Mouse (Mus musculus): Measurements from ENCODE around the gene Copz1.
"Not testable (repeated sequence)": the region's sequence is repeated elsewhere in the genome, so short reads cannot be mapped to it uniquely, and the experiment has no call there.

The Copz1 gene

DNA sequence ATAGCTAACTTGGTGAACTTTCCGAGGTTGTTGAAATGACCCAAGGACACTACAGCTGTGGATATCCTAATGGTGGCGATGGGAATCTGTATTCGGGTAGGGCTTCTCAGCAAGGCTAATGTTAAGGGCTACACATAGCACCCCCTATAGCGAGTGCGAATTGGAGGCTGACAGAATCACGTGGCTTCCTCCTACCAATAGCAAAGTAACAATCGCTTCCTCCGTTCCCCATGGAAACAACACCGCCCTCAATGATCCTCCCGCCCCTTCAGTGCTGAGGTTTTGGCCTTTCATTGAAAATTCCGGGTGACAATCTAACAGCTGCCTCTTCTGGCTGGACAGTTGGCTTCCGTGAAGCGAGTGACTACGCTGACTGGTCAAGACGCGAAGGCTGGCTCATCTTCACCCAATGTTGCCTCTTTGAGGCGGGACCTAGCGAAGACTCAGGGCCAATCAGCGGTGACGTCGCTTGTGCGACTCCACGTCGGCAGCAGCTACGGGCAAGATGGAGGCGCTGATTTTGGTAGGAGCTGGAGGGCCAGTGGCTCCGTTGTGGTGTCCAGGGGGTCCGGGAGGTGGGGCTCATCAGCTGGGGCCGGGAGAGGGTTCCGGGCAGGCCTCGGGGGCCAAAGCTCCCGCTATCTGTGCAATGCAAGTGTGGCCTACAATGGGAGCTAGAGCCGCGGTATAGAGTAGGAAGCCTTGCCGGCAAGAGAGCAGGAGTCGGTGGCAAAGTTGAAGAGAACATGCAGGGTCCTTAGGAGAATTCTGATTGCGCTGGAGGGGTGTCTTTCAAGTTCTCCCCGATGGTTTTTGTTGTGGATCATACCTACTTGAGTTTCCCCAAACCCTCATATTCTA is at the start of gene Copz1:
Gene Copz1 (plus strand): TSS at position 296 of the 861 bp plus-strand sequence.
- peak; percentile 92 to 94 for DNase-seq (ENCODE audit: low spot score in 2 of 2)

- DNase-seq (ENCODE audit: low spot score in 2 of 2) = no peak
Observed at GRCm38 (mm10) chr15:103224161-103224560, 48.4 kb upstream of the Copz1 start.

DNA sequence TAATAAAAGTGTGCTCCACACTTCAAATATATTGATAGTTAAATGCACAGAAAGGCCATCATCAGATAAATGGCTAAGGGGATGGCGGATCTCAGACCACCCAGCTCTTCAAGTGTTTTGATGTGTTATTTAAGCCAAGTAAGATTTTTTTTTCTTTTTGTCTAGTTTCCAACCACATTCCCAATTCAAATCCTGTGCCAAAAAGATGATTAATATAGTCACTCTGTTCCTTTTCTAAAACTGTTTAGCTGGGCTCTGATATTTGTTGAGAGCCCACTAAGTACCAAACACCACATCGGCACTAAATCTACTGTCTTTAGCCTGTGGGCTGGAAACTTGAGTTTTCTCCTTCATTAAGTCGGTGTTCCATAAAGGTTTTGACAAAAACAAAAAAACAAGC is 45.5 kb upstream of the Copz1 start:
- no peak for DNase-seq (ENCODE audit: low spot score in 2 of 2)

DNA sequence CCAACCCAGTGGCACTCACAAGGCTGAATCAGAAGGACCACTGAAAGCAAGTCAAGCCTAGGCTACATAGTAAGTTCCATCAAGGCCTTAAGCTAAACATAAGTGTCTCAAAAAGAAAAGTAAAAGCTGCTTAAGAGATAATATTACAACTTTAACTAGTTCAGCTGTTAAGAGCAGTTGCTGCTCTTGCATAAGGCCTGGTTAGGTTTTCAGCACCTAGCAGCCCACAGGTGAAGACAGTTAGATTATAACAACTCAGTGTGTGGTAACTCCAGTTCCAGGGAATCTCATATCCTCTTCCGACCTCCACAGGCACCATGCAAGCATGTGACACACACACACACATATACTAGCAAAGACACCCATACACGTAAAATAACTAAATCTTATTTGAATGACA is 44.9 kb upstream of the Copz1 start:
- DNase-seq (ENCODE audit: low spot score in 2 of 2) = no peak

DNA sequence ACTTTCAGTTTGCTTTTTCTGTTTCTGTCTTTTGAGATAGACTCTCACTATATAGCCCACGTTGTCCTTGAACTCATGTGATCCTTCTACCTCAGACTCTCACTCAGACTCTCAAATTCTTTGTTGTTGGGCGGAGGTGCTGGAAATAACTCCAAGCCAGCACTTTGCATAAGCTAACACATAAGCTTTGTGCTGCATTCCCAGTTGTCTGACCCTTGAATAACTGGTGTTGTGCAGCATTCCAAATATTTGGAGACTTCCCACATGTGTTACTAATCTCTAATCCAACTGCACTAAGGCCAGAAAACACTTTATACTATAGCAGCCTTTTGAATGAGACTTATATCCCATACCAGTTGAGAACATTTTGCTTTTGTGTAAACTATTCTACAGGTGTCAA is 43.6 kb upstream of the Copz1 start:
- DNase-seq (ENCODE audit: low spot score in 2 of 2) = no peak

GRCm38 (mm10) chr15:103233119-103233518 is 39.4 kb upstream of the Copz1 start:
- no peak for DNase-seq (ENCODE audit: low spot score in 2 of 2)

DNA sequence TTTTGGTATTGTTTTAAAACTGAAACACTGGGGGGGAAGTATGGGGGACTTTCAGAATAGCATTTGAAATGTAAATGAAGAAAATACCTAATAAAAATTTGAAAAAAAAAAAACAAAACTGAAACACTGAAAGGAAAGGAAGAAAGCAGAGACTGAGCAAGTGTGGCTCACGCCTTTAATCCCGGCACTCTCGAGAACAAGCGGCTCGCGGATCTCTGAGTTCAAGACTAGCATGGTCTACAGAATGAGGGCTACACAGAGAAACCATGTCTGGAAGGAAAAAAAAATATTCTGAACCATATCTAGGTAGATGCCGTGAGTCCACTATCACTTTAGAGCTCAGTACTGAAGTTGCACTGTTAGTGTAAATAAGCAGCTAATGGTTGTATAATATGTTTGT is 35.2 kb upstream of the Copz1 start:
- DNase-seq (ENCODE audit: low spot score in 2 of 2) = no peak

DNA sequence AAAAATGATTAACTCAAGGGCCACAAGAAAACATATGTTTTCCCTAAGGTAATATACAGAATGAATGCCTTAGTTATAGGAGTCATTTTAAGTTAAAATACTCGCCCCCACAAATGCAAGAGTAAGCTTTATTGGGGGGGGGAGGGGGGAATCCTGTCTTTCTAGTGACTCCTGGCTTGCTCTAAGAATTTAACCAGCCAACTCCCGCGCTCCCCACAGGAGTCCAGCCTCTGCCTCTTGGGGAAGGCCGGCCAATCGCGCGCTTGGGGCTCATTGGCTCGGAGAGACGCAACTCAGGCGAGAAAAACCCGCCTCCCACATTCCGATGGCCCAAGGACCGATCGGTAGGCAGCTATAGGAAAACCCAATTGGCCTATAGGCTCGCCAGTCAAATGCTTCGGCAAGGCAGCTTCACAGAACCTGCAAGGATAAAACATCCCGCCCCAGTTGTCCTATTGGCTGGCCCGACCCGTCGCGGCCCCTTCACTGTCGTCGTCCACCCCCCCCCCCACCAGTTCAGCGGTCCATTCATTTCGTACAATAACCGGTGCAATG is 33.3 kb upstream of the Copz1 start:
- peak; percentile 94 to 95 for DNase-seq (ENCODE audit: low spot score in 2 of 2)

DNA sequence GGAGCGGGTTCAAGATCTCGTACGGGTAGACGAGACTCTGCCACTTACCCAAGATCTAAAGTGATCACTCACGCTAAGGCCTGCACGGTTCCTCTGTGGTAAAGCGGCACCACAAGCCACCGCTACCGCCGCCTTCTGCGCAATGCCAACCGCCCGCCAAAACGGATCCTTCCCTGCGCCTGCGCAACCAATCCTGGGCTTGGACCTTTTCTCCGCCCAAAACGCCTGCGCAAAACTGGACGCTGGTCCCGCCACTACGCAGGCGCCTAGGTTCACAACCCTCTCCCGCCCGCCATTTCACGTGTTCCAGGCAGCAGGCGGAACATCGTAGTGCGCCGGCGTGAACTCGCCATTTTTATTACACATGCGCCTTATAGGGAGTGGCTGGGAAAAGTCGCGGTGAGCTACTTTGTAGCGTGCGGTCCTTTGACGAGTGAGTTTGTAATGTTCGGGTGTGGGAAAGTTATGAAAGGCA is 32.8 kb upstream of the Copz1 start, which contains the start of gene Cbx5:
Gene Cbx5 (minus strand): TSS at position 132 of the 475 bp plus-strand sequence.
- peak; percentile 94 to 96 for DNase-seq (ENCODE audit: low spot score in 2 of 2)

DNA sequence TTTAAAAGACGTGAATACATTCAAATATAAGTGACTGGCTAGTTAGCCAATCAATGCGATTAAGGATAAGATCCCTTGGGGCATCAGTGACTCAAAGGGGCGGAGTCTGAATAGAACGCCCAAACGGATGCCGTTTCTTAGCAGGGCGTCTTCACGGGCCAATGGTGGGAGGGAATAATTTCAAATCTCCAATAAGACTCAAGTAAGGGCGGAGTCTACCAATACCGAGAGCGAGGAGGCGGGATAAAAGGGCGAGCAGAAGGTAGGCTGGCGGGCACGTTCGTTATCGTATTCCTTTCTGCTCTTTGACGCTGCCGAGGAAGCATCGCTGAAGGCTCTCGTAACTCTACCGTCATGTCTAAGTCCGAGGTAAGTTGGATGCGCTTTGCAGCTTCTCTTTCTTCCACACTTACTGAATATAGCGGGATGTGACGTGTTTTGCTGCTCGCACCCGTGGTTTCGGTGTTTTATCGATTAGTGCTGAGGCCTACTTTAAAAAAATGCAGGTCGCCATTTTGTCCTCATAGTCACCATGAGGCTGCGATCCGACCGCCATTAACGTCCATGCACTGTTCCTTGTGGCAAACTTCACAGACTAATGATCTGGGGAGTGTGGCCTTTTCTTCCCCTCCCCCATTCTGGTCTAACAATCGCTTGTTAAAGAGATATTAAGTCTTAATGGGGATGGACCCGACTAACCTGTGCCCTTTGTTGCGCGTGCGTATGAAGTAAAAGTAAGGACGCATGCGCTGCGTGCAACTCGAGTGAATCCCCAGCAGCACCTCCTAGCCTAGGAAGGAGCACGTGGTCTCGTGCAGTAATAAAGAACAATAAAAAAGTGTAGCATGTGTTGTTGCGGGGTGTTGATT is 32.1 kb upstream of the Copz1 start, which contains the start of gene Hnrnpa1:
Gene Hnrnpa1 (plus strand): TSS at position 273 of the 869 bp plus-strand sequence.
- peak; percentile 92 for DNase-seq (ENCODE audit: low spot score in 2 of 2)

DNA sequence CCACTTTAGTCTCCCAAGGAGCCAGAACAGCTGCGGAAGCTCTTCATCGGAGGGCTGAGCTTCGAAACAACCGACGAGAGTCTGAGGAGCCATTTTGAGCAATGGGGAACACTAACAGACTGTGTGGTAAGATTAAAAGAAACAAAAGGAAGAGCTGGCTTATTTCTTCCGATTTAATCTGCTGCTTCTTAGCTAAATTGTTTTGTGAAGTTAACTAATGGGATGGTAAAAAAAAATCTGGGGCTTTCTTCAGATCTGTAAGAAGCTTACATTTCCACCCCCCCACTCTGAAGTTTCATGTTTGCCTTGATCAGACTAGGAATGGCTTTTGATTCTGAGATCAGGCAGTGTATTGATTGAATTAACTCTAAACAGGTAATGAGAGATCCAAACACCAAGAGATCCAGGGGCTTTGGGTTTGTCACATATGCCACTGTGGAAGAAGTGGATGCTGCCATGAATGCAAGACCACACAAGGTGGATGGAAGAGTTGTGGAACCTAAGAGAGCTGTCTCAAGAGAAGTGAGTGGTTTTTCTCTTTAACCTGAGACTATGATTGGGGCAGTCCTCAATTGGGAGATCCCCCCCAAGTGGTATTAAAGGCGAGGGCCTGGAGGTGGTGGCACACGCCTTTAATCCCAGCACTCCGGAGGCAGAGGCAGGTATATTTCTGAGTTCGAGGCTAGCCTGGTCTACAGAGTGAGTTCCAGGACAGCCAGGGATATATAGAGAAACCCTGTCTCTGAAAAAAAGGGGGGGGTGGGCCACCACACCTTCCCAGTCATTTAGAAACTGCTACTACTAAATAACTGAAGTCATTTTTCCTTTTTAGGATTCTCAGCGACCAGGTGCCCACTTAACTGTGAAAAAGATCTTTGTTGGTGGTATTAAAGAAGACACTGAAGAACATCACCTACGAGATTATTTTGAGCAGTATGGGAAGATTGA is 31.2 kb upstream of the Copz1 start:
- not testable (repeated sequence) for DNase-seq (ENCODE audit: low spot score in 2 of 2)

DNA sequence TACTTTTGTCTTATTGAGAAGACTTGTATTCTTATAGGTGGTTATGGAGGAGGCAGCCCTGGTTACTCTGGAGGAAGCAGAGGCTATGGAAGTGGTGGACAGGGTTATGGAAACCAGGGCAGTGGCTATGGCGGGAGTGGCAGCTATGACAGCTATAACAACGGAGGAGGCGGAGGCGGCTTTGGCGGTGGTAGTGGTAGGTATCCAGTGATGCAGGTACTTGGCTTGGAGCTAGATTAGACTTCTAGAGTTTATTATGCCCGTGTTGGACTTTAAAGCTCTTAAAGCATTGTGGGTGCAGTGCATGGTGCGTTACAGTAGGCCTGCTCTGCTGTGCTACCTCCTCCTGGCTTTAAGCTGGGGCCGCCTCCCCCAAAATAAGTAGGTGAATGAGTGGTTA is 29.6 kb upstream of the Copz1 start:
- peak in 1 of 2 experiments; percentile 69 for DNase-seq (ENCODE audit: low spot score in 2 of 2)

- no peak for DNase-seq (ENCODE audit: low spot score in 2 of 2)
Observed at GRCm38 (mm10) chr15:103245616-103246015, 26.9 kb upstream of the Copz1 start.

DNA sequence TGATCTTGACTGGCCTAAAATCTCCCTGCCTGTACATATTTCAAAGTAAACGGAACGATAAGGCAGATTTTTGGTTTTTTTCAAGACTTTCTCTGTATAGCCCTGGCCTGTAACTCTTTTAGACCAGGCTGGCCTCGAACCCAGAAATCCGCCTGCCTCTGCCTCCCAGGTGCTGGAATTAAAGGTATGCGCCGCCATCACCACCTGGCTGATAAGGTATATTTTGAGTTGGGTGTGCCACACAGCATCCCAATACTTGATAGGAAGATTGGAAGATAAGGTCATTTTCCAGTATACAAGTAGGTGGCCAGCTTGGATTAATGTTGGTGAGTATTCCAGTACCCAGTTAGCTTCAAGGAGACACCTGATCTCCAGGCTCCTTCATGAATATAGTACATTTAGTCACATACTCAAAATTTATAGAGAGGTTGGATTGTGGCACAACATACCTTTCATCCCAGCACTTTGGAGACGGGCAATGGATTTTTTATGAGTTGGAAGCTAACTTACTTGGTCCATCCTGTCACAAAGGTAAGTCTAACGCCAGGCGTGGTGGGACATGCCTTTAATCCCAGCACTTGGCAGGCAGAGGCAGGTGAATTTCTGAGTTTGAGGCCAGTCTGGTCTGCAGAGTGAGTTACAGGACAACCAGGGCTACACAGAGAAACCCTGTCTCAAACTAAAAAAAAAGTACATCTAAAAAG is 25.3 kb upstream of the Copz1 start:
- DNase-seq (ENCODE audit: low spot score in 2 of 2) = no peak

- no peak for DNase-seq (ENCODE audit: low spot score in 2 of 2)
Observed at GRCm38 (mm10) chr15:103247782-103248400, 24.6 kb upstream of the Copz1 start.

DNA sequence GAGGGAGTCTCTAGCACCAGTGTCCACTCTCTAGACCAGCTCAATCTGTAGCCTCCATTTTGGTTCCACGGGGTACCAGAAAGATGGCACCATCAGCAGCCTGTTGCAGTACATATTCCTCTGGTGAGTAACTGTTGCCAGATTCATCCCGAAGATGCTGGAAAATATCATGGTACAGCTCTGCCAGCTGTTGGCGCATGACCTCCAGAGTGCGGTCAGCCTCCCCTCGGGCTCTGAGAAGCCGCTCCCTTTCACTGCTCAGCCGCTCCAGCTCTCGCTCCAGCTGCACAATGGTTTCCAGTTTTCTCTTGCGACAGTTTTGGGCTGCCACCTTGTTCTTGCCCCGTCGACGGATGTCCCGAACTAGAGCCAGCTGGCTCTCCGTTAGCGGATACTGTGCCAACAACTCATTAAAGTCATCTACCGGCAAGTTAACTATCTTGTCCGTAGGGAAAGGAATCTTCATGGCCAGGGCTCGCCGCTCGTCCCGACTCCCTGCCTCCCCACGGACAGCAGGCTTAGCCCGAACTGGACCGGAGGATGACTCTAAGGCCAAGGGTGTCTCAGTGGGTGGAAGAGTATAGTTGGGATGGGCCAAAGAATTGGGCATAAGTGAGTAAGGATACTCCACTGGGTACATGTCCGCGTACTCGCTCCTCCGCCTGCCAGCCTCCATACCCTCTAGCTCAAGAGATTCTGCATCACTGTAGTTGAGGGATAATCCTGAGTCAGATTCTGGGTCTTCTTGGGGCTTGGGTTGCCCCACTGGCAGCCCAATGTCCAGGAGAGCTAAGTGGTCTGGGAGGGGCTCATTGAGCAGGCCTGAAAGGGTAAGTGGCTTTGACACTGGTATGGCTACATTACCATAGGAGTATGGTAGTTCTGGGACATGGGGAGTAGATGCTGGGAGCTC is 23.9 kb upstream of the Copz1 start:
- peak in 1 of 2 experiments; percentile 27 for DNase-seq (ENCODE audit: low spot score in 2 of 2)

GRCm38 (mm10) chr15:103249511-103249910 is 23.0 kb upstream of the Copz1 start:
- DNase-seq (ENCODE audit: low spot score in 2 of 2) = not testable (repeated sequence)

DNA sequence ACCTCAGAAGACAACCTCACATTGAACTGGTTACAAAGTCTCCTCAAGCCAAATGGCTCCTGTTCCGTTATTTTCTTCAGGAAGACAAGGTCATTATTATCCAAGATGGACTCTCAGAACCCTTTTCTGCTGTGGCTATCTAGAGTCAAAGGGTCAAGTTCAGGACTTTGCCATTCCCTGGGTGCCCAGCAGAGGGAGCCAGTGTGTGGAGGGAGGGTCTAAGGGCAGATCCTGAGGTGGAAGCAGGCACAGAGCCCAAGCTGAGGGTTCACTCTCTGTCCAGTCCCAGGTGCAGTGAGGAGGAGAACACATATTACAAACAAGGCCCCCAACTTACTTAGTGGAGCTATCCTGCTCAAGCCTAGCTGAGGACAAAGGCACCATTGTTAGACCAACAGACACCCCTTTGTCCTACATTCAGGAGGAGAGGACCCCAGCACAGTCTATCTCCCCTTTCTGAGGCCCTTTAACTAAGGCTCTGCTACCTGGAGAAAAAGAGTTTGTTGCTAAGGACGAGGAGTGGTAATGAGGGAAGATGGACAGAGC is 22.2 kb upstream of the Copz1 start:
- peak; percentile 89 to 97 for DNase-seq (ENCODE audit: low spot score in 2 of 2)

Data from spleen, postnatal 4 days (tissue).